Mouse (Mus musculus): Measurements from ENCODE around the gene Tango2.

The Tango2 gene

GRCm38 (mm10) chr16:18347931-18348600 lies at the start of gene Tango2, which contains the start of gene Arvcf:
Gene Tango2, minus strand, starts transcription at chr16:18348103.
Gene Arvcf, plus strand, starts transcription at chr16:18348182.
- DNase-seq = peak; percentile 97

DNA sequence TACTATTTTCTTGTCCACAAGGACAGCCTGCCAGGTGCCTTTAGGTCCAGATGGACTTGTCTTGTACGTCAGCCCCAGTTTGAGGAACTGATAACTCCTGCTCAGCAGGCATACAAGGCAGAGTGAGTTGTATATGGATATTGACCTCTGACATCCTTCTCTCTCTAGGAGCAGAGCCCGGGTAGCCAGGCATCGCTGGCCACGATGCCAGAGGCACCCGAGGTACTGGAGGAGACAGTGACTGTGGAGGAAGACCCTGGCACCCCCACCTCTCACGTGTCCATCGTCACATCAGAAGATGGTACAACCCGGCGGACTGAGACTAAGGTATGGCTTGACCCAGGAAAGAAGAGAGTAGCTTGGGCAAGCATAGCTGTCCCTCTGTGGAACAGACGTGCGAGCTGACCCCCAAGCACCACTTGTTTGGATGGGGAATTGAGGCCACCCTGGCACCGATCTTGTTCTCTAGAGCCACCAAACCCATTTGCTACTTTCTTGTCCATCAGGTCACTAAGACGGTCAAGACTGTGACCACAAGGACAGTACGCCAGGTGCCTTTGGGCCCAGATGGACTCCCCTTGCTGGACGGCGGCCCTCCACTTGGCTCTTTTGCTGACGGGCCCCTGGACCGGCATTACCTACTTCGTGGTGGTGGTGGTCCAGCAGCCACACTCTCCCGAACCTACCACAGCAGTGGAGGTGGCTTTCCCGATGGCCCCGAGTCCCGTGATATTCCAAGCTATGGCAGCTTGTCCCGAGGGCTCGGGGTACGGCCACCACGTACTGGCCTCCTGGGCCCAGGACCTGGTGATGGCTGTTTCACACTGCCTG lies 49.1 kb upstream of the Tango2 start:
- no peak for DNase-seq

DNA sequence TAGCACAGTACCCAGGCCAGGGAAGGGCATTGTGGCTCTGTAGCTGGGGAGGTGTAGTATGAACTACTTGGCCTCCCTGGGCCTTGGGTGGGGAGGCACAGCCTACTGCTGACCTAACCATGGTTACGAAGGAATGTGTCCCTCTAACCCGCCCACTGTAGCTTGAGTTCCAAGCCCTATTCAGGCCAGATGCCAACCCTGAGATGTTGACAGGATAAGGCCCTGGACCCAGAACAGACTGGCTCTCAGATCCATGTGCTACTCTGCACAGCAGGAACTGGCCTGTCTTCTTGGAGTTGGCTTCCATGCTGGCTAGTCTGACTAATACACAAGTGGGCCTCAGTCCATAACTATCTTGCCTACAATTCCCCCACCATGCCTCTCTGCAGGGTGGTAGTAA lies 48.3 kb upstream of the Tango2 start:
- peak; percentile 85 for DNase-seq

DNA sequence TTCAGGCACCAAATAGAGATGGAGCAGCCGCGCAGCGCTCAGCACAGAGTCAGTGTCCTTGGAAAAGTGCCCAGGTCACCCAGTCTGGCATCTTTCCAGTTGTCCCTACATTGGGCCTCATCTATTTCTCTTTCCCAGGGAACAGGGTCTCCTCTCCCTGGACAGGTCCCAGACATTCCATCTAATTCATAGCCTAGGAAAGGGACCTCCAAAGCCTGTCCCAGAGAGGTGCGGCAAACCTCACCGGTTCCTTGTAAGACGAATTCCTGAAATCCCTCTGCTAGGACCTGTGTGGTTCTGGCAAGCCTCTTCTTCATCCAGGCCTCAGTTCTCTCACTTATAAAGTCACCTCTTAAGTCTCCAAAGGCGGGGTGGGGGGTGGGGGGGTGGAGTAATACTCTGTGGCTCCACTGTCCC lies 47.7 kb upstream of the Tango2 start:
- DNase-seq = peak; percentile 60 to 73

DNA sequence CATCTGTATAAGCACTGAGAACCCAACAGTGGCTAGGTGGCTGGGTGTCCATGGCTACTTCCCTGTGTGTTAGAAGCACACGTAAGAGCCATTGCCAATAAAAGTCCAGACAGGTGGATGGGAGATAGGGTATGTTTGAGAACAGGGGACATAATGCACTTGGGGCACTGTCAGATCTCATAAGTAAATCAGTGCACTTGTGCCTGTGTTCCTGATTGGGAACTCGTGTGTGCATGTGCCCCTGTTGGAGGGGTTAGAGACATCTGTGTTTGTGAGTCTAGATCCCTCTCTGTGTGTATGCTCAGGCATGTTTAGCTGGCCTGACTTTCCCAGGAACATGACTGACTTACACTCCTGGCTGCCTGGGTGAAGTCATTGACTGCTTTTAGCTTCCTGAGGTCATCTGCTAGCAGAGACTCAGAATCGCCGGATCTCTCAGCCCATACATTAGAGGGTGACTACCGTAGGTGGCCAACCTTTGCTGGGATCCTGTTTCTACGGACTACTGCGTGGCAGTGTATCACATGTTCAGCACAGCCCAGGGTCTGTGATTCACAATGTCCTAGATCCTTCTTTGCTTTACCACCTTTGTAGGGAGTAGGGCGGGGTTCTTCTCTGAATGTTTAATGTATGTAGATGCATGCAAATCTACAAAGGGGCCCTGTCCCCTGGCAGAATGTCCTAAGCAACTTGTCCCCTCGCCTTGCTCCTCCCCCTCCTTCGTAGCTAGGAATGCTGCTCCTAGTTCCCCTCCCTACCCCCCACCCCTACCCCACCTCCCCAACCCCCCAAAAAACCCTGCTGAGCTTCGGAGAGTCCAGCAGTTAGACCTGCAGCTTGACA lies 47.1 kb upstream of the Tango2 start:
- no peak for DNase-seq

DNA sequence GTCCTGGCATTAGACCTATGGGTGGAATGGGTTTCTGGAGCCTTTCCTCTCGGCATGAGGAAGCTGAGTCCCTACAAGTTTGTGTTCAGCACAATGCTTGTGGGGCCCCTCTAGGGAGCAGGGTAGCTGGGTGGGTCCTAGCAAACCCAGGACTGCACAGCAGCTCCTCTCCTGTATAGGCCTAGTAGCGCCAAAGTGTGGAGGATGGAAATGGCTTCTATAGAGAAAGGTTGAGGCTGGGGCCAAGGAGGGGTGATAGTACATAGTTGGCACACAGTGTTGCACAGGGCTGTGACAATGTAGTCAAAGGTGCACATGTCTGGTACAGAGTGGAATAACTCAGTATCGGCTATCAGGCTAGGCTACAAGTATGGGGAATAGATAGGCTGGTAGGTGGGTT lies 46.2 kb upstream of the Tango2 start:
- no peak for DNase-seq

DNA sequence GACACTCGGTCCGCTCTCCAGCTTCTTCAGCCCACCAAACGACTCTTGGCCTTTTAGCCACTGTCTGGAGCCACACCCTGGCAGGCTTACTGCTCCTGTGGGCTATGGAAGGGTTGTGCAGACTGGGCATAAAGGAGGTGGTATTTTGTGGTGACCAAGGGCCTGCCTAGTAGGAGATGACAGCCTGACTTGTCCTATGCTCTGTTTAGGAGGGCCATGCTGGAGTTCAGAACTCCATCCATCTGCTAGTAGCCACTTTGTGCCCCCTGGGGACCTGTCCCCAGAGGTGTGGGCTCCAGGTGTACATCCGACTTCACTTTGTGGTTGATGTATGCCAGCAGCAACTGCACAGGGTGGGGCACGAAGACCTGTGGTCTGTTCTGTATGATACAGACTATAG lies 45.7 kb upstream of the Tango2 start:
- no peak for DNase-seq

DNA sequence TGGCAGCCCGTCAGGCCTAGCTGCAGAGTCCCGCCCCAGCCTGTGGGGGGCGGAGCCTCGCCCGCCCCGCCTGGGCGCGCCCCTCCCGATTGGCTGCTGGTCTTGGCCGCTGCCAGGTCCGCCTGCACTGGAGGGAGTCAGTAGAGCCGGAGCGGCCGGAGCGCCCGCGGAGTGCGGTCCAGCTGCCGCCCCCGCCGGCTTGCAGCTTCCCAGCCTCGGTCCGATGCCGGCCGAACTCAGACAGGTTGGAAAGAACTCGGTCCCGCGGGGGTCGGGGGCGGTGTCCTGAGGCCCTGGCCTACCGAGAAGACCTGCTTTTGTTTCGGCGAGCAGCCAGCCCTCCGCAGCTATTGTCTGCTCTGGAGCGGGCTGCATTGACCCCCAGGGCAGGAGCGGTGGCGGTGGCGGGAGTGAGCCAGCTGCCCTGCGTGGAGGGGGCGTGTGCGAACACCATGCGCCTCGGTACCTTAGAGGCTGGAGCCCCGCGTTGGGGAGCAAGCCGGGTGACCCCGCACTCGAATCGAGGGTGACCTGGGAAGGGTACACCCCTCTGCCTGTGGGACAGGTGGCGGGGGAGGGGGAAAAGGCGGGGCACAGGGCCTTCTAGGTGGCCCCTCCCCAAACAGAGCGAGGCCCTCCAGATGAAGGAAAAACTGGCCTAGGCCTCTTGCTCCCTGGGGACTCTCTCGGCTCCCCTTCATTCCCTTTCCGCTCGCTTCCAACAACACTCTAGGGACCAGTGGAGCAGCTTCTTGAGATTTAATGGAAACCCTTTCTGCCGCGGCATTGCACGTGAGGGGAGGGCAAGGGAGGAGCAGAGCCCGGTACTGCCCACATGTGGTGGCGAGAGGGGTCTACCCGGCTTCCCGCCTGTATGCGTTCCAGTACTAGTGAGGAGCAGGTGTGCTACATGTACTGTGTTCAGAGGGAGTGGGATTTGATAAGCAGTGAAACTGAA lies 44.8 kb upstream of the Tango2 start:
- peak; percentile 59 to 67 for DNase-seq

DNA sequence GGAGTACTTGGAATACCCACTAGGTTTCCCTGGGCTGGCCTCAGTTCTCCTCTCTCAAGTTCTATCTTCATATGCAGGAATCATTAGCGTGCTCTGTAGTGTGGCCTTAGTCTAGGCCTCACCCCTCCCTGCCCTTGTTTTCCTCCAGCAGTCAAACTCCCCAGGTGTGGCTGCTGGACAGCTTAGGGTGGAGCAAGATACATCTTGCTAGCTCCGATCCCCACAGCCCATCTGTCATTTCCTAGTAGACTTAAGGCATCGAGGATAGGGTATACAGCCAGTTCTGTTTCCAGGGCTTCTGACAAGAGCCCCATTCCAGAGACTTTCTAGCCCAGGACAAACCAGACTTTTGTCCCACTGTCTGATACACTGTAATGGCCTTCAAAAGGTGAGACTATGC lies 43.8 kb upstream of the Tango2 start:
- DNase-seq = no peak

GRCm38 (mm10) chr16:18391127-18391526 lies 43.2 kb upstream of the Tango2 start:
- DNase-seq = no peak

- no peak for DNase-seq
Observed at GRCm38 (mm10) chr16:18390399-18390798, 42.5 kb upstream of the Tango2 start.

GRCm38 (mm10) chr16:18388583-18389435 lies 40.9 kb upstream of the Tango2 start:
- DNase-seq = peak; percentile 39 to 55

- no peak for DNase-seq
Observed at GRCm38 (mm10) chr16:18387704-18388582, 40.0 kb upstream of the Tango2 start.

DNA sequence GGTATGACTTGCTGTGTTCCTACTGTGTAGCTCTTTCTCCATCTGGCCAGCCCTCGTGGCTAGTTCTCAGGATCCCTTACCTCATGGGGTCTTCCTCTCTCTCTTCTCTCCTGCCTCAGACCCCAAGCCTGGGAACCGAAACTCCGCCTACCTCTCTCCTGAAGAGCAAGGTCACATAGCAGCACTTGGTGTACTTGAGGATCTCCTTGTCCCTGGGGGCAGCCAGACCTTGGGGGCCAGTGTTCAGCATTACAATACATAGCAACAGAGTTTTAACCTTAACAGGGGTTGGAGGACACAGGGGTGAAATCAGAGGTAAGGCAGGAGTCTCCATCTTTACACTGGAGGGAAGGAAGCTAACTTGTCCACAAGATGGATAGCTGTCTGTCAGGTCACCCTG lies 39.1 kb upstream of the Tango2 start:
- peak in 1 of 2 experiments; percentile 12 for DNase-seq

DNA sequence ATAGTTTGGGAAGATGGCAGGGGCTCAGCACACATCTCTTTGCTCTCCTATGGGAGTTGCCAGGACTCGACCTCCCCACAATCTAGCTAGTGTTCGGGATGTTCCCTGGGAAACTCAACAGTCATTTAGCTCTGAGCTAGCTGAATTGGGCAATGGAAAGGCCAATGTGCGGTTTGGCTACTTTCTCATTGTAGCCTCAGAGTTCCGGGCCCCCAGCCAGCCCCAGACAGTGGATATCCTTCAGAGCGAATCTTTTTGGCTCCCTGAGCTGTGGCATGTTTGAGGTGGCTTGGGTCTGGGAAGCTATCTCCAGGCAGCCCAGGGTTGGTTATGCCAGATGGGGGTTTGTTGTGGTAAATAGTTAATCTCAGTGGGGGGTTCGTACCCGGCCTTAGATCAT lies 38.5 kb upstream of the Tango2 start:
- peak; percentile 66 to 74 for DNase-seq

- no peak for DNase-seq
Observed at GRCm38 (mm10) chr16:18385411-18385810, 37.5 kb upstream of the Tango2 start.

- no peak for DNase-seq
Observed at GRCm38 (mm10) chr16:18384659-18385058, 36.8 kb upstream of the Tango2 start.

- peak in 1 of 2 experiments; percentile 24 for DNase-seq
Observed at GRCm38 (mm10) chr16:18384211-18384610, 36.3 kb upstream of the Tango2 start.

DNA sequence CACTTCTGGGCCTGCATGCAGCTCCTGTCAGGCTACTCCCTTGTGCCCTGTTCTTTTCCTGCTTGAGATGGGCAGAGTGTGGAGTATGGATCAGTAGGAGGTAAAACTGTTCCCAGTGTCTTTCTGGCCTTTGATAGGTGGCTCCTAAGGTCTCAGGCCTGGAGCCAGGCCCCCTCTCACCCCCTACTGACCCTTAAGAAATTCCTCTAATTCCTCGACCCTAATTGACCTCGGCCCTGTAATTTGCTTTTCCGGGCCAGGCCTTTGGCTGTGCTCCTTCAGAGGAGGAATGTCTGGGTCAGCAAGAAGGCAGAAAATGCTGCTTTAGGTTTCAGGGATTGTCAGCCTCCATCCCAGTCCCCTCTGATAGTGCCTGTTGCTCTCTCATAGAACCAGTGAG lies 35.9 kb upstream of the Tango2 start:
- DNase-seq = no peak
